Mouse (Mus musculus) embryonic facial prominence, embryonic 14.5 days (tissue): ENCODE measurements around the gene Rab38. TPM values are rescaled to one million over a fixed set of nuclear protein-coding genes. Genes with fewer than 3 reads are reported as not detected.

Experiments
- ATAC-seq: fragments of 200-750 bp; cut with Nextera tagmentation; 2 replicates; pipeline ENCODE4 v1.8.0; 2017; ENCODE audit warnings: low read depth, moderate number of reproducible peaks, moderate TSS enrichment
- DNase-seq: peaks from one replicate; pipeline ENCODE4 v3.0.0-alpha.2; 2015; ENCODE audit warnings: low spot score
- H3K27ac ChIP-seq: fragments of 300-500 bp; sonication (generic); replicated peaks from 2 replicates; pipeline ENCODE4 v1.5.1; 2014; ENCODE audit warnings: low read depth, mild to moderate bottlenecking, low read length, moderate library complexity
- H3K27me3 ChIP-seq: fragments of 300-500 bp; sonication (generic); replicated peaks from 2 replicates; pipeline ENCODE4 v1.6.1; 2014; ENCODE audit warnings: low read length; ENCODE audit not compliant: control insufficient read depth, insufficient read depth
- H3K36me3 ChIP-seq: fragments of 300-500 bp; sonication (generic); 2 replicates; pipeline ENCODE4 v1.6.1; 2014; ENCODE audit warnings: low read length, mixed read lengths; ENCODE audit not compliant: control insufficient read depth, insufficient read depth
- H3K4me1 ChIP-seq: fragments of 300-500 bp; sonication (generic); 2 replicates; pipeline ENCODE4 v1.6.1; 2014; ENCODE audit warnings: antibody characterized with exemption, low read length; ENCODE audit not compliant: control insufficient read depth, insufficient read depth
- H3K4me2 ChIP-seq: fragments of 300-500 bp; sonication (generic); 2 replicates; pipeline ENCODE4 v1.6.1; 2014; ENCODE audit warnings: low read depth, mild to moderate bottlenecking, low read length, moderate library complexity, mixed read lengths
- H3K4me3 ChIP-seq: fragments of 300-500 bp; sonication (generic); 2 replicates; pipeline ENCODE4 v1.5.1; 2014; ENCODE audit warnings: low read depth, mild to moderate bottlenecking, low read length
- H3K9ac ChIP-seq: fragments of 300-500 bp; sonication (generic); 2 replicates; pipeline ENCODE4 v1.6.1; 2014; ENCODE audit warnings: low read depth, mild to moderate bottlenecking, low read length, moderate library complexity, mixed read lengths
- H3K9me3 ChIP-seq: fragments of 300-500 bp; sonication (generic); 2 replicates; pipeline ENCODE4 v1.6.1; 2016; ENCODE audit warnings: low read length; ENCODE audit not compliant: control insufficient read depth
- WGBS: fragments of 180-500 bp; shearing (Covaris S2); extraction: QIAGEN DNeasy Blood & Tissue Kit; methylation state at CpG from one replicate; pipeline ENCODE4 v1.1.7; 2014; 5-methylcytosine and 5-hydroxymethylcytosine counted together
- polyA plus RNA-seq: library from polyadenylated mRNA; unstranded; fragments of >200 nt; fragmentation: Nextera tagmentation; extraction: Ambion mirVana; gene quantifications from 2 replicates; pipeline ENCODE4 v1.2.1, GENCODE M21; 2014

Gene Rab38
- polyA plus RNA-seq, 1 experiment from 2014 or later: 23.2 TPM

- Histone ChIP-seq H3K4me1 (no peaks in the 10 kb centered on the region), H3K4me3 (no peak overlapping the region), H3K9me3 (no peaks in the 10 kb centered on the region), H3K9ac (no peak overlapping the region), H3K27me3 (no peaks in the 10 kb centered on the region), H3K4me2 (no peak overlapping the region), H3K36me3 (no peaks in the 10 kb centered on the region), H3K27ac (no peak overlapping the region)
- whole genome bisulfite sequencing: 68% methylated on average over 7 of the region's 7 CpGs
- ATAC-seq (no peak), DNase-seq (no peak)
These were observed 52.6 kb downstream of the Rab38 start for GRCm38 (mm10) chr7:88482628-88483027.

DNA sequence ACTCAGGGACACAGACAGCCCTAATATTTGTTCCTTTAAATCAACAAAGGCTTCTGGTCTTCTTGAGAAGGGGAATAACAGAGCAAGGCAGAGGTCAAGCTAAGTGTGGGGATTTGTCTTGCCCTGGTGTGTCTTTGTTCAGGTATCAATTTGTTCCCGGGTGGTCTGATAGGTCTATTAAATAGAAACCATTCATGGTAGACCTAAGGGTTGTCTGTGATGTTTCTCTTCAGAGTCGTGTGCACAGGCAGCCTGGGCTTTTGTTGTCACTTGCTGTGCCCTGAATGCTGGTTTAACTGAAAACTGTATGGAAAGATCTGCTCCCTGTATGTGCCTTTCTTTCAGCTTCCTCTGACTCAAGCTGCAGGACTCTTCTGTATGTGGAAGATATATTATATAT lies 60.9 kb downstream of the Rab38 start:
- no peak overlapping the region for H3K4me3 ChIP-seq
- H3K27me3 ChIP-seq: no peaks in the 10 kb centered on the region
- no peak overlapping the region for H3K4me2 ChIP-seq
- no peak overlapping the region for H3K27ac ChIP-seq
- no peaks in the 10 kb centered on the region for H3K9me3 ChIP-seq
- no peak overlapping the region for H3K9ac ChIP-seq
- no peaks in the 10 kb centered on the region for H3K4me1 ChIP-seq
- WGBS: 44% methylated on average over 2 of the region's 2 CpGs
- ATAC-seq (no peak), DNase-seq (no peak)
- H3K36me3 ChIP-seq: no peaks in the 10 kb centered on the region

GRCm38 (mm10) chr7:88502217-88502817 lies 72.2 kb downstream of the Rab38 start:
- no peaks in the 10 kb centered on the region for H3K27me3 ChIP-seq
- DNase-seq (no peak), ATAC-seq (no peak)
- no peak overlapping the region for H3K4me3 ChIP-seq
- no peak overlapping the region for H3K27ac ChIP-seq
- no peak overlapping the region for H3K4me2 ChIP-seq
- no peaks in the 10 kb centered on the region for H3K4me1 ChIP-seq
- H3K9ac ChIP-seq: no peak overlapping the region
- H3K36me3 ChIP-seq: no peaks in the 10 kb centered on the region
- H3K9me3 ChIP-seq: no peaks in the 10 kb centered on the region
- WGBS: 87% methylated on average over 5 of the region's 5 CpGs

- Histone ChIP-seq H3K36me3 (no peaks in the 10 kb centered on the region), H3K9ac (no peak overlapping the region), H3K4me1 (no peaks in the 10 kb centered on the region), H3K27me3 (no peaks in the 10 kb centered on the region), H3K9me3 (no peaks in the 10 kb centered on the region), H3K27ac (no peak overlapping the region), H3K4me2 (no peak overlapping the region), H3K4me3 (no peak overlapping the region)
- ATAC-seq: no peak
- 89% methylated on average over 2 of the region's 2 CpGs for WGBS
- DNase-seq: no peak
These were observed 79.7 kb downstream of the Rab38 start for GRCm38 (mm10) chr7:88509748-88510147.

- DNase-seq (no peak), ATAC-seq (no peak)
- Histone ChIP-seq H3K4me1 (no peaks in the 10 kb centered on the region), H3K27ac (no peak overlapping the region), H3K4me3 (no peak overlapping the region), H3K9ac (no peak overlapping the region), H3K4me2 (no peak overlapping the region), H3K36me3 (no peaks in the 10 kb centered on the region), H3K9me3 (no peaks in the 10 kb centered on the region), H3K27me3 (no peaks in the 10 kb centered on the region)
- WGBS: 65% methylated on average over 1 of the region's 1 CpGs
These were observed 92.4 kb downstream of the Rab38 start for GRCm38 (mm10) chr7:88522481-88522880.

DNA sequence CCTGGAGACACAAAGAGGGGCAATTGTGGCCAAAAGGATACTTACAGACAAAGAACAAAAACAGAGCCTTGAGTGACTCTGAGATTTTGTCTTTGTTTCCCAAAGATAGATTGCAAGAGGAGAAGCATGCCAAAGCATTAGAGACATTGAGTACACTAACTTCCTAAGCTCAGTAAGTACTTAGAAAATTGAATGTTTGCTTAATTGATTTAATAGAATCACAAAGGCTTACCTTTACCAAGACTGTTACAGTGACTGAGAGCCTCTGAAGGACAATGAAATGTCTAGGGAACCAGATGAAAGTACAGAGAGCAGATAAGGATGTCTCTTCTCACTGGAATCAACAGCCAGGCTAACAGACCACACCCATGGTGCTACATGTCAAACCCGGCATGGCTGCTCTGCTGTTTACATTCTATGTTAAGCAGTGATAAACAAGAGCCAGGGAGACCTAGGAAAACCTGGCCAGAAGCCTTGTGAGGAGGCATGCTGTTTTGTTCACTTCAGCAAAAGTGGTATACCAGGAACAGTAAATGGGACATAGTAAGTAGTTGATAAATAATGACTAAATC lies 97.1 kb downstream of the Rab38 start:
- Histone ChIP-seq H3K36me3 (no peaks in the 10 kb centered on the region), H3K4me3 (no peak overlapping the region), H3K4me1 (no peaks in the 10 kb centered on the region), H3K9ac (no peak overlapping the region), H3K4me2 (no peak overlapping the region), H3K9me3 (no peaks in the 10 kb centered on the region), H3K27ac (no peak overlapping the region), H3K27me3 (no peaks in the 10 kb centered on the region)
- ATAC-seq (no peak), DNase-seq (no peak)
- 58% methylated on average over 1 of the region's 1 CpGs for WGBS

- H3K9me3 ChIP-seq: no peaks in the 10 kb centered on the region
- ATAC-seq: peak; percentile 81; the same call in 1 of the 2 replicates
- no peak overlapping the region for H3K4me2 ChIP-seq
- H3K4me1 ChIP-seq: no peaks in the 10 kb centered on the region
- H3K9ac ChIP-seq: no peak overlapping the region
- H3K27me3 ChIP-seq: no peaks in the 10 kb centered on the region
- DNase-seq: peak; percentile 20
- no peak overlapping the region for H3K27ac ChIP-seq
- H3K36me3 ChIP-seq: no peaks in the 10 kb centered on the region
- H3K4me3 ChIP-seq: no peak overlapping the region
These were observed 106.1 kb downstream of the Rab38 start for GRCm38 (mm10) chr7:88536127-88536531.

DNA sequence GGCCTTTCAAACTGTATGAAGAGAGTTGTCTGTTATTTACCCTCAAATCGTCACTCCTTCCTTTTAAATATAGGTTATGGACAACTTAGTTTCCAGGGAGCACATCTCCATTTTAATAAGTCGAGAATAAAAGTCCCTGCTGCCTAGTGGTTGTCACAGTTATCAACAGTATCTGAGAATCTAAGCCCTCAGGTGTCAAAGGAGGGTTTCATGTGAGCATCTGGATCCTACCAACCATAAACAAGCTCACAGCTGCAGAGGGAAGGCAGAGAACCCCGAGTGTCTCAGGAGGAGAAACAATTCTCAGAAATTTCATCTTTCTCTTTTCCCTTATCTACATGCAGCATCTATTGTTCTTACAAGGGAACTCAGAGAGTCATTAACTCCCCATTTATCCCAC lies 106.7 kb downstream of the Rab38 start:
- Histone ChIP-seq H3K4me1 (no peaks in the 10 kb centered on the region), H3K27ac (no peak overlapping the region), H3K4me3 (no peak overlapping the region), H3K27me3 (no peaks in the 10 kb centered on the region), H3K9ac (no peak overlapping the region), H3K9me3 (no peaks in the 10 kb centered on the region), H3K36me3 (no peaks in the 10 kb centered on the region), H3K4me2 (no peak overlapping the region)
- ATAC-seq: no peak
- no peak for DNase-seq
- 49% methylated on average over 3 of the region's 3 CpGs for WGBS
